Mouse (Mus musculus): ENCODE data around the gene Tmprss12.

GRCm38 (mm10) chr15:100263246-100263905 lies 17.3 kb upstream of the Tmprss12 start:
- peak; percentile 44; the same call in 1 of the 2 replicates for TF ChIP-seq CTCF (IDR thresholded peaks at IDR 0.05; ENCODE audit: extremely low read depth, insufficient read length, insufficient replicate concordance, low read depth, low read length)
- no peak for TF ChIP-seq POLR2A (IDR thresholded peaks at IDR 0.05; ENCODE audit: low read depth, low read length)

All from small intestine, adult 2 months (tissue).